Mouse (Mus musculus): ENCODE results near the gene Arl8b. TPM values are rescaled to one million over a fixed set of nuclear protein-coding genes. Genes with fewer than 3 reads are reported as not detected.

Gene Arl8b
- polyA plus RNA-seq, 1 experiment from 2014 or later: 71.6 TPM

- Histone ChIP-seq H3K4me3 (no peak overlapping the region), H3K4me1 (replicated peaks) (no peaks in the 10 kb centered on the region), H3K9ac (no peak overlapping the region), H3K4me2 (no peak overlapping the region), H3K27me3 (replicated peaks) (no peaks in the 10 kb centered on the region), H3K9me3 (replicated peaks) (no peaks in the 10 kb centered on the region), H3K27ac (ENCODE audit: poor library complexity, severe bottlenecking) (no peak overlapping the region), H3K36me3 (no peaks in the 10 kb centered on the region)
- ATAC-seq (ENCODE audit: insufficient number of reproducible peaks, low FRiP score): no peak
- WGBS: 70% methylated on average over 5 of the region's 5 CpGs
Measured at GRCm38 (mm10) chr6:108759698-108760039, 23.2 kb upstream of the Arl8b start.

DNA sequence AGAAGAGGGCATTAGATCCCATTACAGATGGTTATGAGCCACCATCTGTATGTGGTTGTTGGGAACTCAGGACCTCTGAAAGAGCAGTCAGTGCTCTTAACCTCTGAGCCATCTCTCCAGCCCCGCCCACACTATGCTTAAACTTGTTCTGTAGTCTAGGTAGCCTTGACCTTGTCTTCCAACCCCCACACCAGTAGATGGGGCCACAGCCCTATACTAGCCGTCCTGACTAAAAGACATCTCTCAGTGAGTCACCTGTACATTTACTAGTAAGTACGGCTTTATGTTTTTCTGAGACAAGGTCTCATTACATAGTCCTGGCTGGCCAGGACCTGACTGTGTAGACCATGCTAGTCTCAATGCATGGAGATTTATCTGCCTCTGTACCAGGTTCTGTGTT lies 12.0 kb upstream of the Arl8b start:
- Histone ChIP-seq H3K9me3 (replicated peaks) (no peaks in the 10 kb centered on the region), H3K27ac (ENCODE audit: poor library complexity, severe bottlenecking) (no peak overlapping the region), H3K36me3 (no peaks in the 10 kb centered on the region), H3K4me1 (replicated peaks) (no peaks in the 10 kb centered on the region), H3K27me3 (replicated peaks) (no peaks in the 10 kb centered on the region), H3K9ac (no peak overlapping the region), H3K4me2 (no peak overlapping the region), H3K4me3 (no peak overlapping the region)
- WGBS: 77% methylated on average over 3 of the region's 3 CpGs
- ATAC-seq (ENCODE audit: insufficient number of reproducible peaks, low FRiP score): no peak

DNA sequence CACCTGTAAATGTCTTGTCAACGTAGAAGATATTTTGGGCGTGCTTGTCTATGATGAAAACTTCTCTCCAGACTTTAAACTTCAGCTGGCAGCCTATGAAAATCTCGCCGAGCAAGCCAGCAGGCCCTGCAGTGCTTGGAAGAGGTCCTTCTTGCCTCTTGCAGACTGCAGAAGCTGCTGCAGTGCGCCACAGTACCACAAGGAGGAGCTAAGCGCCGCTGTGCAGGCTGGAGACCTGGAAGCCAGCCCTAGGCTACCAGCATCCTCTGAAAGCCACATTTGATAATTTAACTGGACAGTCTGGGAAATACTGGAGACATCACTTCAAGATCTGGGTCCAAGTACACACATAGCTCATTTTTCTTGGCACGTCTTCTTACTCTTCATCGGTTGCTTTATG lies 10.0 kb upstream of the Arl8b start:
- Histone ChIP-seq H3K9ac (no peak overlapping the region), H3K9me3 (replicated peaks) (no peaks in the 10 kb centered on the region), H3K4me2 (no peak overlapping the region), H3K27me3 (replicated peaks) (no peaks in the 10 kb centered on the region), H3K4me1 (replicated peaks) (no peaks in the 10 kb centered on the region), H3K4me3 (no peak overlapping the region), H3K36me3 (no peaks in the 10 kb centered on the region), H3K27ac (ENCODE audit: poor library complexity, severe bottlenecking) (no peak overlapping the region)
- ATAC-seq (ENCODE audit: insufficient number of reproducible peaks, low FRiP score): no peak
- 13% methylated on average over 9 of the region's 9 CpGs for WGBS

- Histone ChIP-seq H3K4me1 (replicated peaks) (no peaks in the 10 kb centered on the region), H3K27me3 (replicated peaks) (no peaks in the 10 kb centered on the region), H3K36me3 (no peaks in the 10 kb centered on the region), H3K4me3 (no peak overlapping the region), H3K4me2 (no peak overlapping the region), H3K27ac (ENCODE audit: poor library complexity, severe bottlenecking) (no peak overlapping the region), H3K9me3 (replicated peaks) (no peaks in the 10 kb centered on the region), H3K9ac (no peak overlapping the region)
- ATAC-seq (ENCODE audit: insufficient number of reproducible peaks, low FRiP score): no peak
- WGBS: 84% methylated on average over 6 of the region's 6 CpGs
Measured at GRCm38 (mm10) chr6:108773480-108773879, 9.4 kb upstream of the Arl8b start.

DNA sequence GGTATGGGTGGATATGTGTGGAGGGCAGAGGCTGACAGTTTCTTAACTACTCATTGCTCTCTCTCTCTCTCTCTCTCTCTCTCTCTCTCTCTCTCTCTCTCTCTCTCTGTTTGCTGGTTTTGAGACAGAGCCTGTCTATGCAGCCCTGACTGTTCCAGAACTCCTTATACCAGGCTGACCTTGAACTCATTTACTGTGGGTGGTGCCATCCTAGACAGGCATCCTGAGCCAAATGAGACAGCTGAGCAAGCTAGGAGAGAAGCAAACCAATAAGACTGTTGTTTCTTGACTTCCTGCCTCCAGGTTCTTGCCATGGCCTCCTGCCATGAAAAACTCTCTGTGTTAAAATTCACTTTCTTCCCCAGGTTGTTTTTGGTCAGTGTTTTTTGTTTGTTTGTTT lies 6.6 kb upstream of the Arl8b start:
- Histone ChIP-seq H3K4me2 (no peak overlapping the region), H3K36me3 (no peaks in the 10 kb centered on the region), H3K4me1 (replicated peaks) (no peaks in the 10 kb centered on the region), H3K27me3 (replicated peaks) (no peaks in the 10 kb centered on the region), H3K9me3 (replicated peaks) (no peaks in the 10 kb centered on the region), H3K27ac (ENCODE audit: poor library complexity, severe bottlenecking) (no peak overlapping the region), H3K9ac (no peak overlapping the region), H3K4me3 (no peak overlapping the region)
- ATAC-seq (ENCODE audit: insufficient number of reproducible peaks, low FRiP score): no peak

DNA sequence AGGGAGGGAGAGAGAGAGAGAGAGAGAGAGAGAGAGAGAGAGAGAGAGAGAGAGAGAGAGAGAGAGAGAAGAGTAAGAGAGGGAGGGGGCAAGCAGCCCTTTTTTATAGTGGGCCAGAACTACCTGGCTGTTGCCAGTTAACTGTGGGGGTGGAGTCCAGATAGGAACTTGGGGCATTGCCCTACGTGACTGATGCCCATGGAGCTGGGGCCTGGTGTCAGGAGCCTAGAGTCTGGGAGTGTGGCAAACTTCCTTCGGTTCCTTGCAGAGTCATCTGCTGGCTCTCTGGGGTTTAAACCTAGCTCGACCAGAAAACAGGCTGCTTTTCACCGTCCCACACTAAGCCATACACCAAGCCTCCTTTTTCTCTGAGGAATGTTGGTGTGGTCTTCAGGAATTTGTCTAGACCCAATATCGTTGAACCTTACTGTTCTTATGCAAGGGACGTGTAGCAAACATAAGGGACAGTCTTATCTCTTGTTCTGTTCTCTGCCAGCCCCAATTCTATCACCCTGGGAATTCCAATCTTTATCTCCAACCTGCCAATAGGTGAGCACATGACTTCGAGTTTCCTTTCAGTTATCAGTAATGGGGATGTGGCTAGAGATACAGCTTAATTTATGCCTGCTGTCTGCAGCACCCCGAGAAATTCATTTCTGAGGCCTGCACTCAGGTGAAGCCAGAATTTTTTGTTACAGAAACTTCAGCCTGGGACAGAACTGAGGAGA lies 5.2 kb upstream of the Arl8b start:
- Histone ChIP-seq H3K36me3 (no peaks in the 10 kb centered on the region), H3K9ac (no peak overlapping the region), H3K27ac (ENCODE audit: poor library complexity, severe bottlenecking) (no peak overlapping the region), H3K4me2 (no peak overlapping the region), H3K9me3 (replicated peaks) (no peaks in the 10 kb centered on the region), H3K4me3 (no peak overlapping the region), H3K27me3 (replicated peaks) (no peaks in the 10 kb centered on the region), H3K4me1 (replicated peaks) (no peaks in the 10 kb centered on the region)
- WGBS: 34% methylated on average over 8 of the region's 8 CpGs
- no peak for ATAC-seq (ENCODE audit: insufficient number of reproducible peaks, low FRiP score)

DNA sequence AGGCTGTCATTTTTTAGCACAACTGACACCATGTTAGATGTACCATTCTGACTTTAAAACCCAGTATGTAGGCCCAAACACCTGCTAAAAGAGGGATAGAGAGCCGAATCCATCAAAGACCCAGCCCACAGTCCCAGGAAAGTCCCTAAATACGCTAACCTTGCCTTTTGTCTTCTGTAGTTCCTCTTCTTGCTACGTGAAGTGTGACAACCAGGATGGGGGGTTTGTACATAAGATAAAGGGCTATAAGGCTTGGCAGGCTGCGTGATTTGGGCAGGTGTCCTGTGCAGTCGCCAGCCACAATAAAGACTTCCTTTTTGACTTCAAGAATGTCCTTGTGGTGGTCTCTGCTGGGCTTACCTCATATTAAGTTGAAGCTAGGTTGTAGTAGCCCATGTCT lies 4.5 kb upstream of the Arl8b start:
- H3K9me3 ChIP-seq (replicated peaks): no peaks in the 10 kb centered on the region
- no peak overlapping the region for H3K4me2 ChIP-seq
- H3K4me1 ChIP-seq (replicated peaks): no peaks in the 10 kb centered on the region
- H3K36me3 ChIP-seq: no peaks in the 10 kb centered on the region
- H3K27me3 ChIP-seq (replicated peaks): no peaks in the 10 kb centered on the region
- H3K4me3 ChIP-seq: no peak overlapping the region
- H3K9ac ChIP-seq: no peak overlapping the region
- no peak for ATAC-seq (ENCODE audit: insufficient number of reproducible peaks, low FRiP score)
- 65% methylated on average over 5 of the region's 5 CpGs for whole genome bisulfite sequencing
- H3K27ac ChIP-seq (ENCODE audit: poor library complexity, severe bottlenecking): no peak overlapping the region

DNA sequence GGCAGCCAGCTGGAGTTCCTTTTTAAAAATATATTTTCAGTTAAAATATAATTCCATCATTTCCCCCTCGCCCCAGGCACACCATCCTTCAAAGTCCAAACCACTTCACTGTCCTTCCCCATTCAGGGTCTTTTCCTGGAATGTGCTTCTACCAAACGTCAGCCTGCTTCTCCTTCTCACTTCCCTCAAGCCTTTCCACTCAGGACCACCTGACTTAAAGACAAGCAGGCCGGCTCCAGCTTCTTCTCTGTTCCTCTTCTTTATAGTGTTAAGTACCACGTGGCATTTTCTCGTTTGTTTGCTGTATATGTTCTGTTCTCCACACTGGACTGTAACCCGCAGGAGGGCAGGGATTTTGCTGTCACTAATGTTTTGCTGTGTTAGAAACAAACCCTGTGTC lies 1.0 kb upstream of the Arl8b start:
- no peak overlapping the region for H3K27ac ChIP-seq (ENCODE audit: poor library complexity, severe bottlenecking)
- H3K27me3 ChIP-seq (replicated peaks): no peaks in the 10 kb centered on the region
- H3K4me1 ChIP-seq (replicated peaks): peaks cover 16% of the 10 kb centered on the region
- no peaks in the 10 kb centered on the region for H3K9me3 ChIP-seq (replicated peaks)
- H3K36me3 ChIP-seq: no peaks in the 10 kb centered on the region
- no peak overlapping the region for H3K9ac ChIP-seq
- no peak overlapping the region for H3K4me3 ChIP-seq
- ATAC-seq (ENCODE audit: insufficient number of reproducible peaks, low FRiP score): no peak
- H3K4me2 ChIP-seq: no peak overlapping the region
- 57% methylated on average over 6 of the region's 6 CpGs for WGBS

DNA sequence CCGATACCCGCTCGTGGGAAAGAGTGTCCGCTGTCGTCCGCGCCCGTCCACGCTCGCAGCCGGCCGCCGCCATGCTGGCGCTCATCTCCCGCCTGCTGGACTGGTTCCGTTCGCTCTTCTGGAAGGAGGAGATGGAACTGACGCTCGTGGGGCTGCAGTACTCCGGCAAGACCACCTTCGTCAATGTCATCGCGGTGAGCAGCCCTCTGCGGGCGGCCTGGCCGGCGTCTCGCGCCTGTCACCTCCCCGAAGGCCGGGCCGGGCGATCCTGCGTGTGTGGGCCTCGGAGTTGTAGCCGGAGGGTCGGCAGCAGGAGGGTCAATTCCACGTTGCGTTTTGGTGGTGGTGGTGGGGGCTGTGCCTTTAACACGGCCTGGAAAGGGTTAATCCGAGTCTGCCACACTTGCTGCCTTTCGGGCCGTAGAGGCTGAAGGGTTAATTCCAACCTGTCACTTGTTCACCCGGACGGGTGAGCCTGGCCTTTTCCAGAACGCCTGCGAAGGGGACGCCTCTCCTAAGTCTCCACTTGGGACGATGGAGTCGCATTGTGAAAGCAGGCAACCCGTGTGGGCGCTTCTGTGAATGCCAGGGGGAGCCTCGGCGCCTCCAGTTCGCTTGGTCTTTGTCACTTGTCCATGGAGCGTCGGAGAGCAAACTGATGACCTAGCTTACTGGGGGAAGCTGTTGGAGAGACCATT lies 434 bp downstream of the Arl8b start:
- Histone ChIP-seq H3K9ac (peak overlapping the region; percentile 99), H3K4me3 (peak overlapping the region; percentile 99), H3K4me1 (replicated peaks) (peaks cover 16% of the 10 kb centered on the region), H3K4me2 (peak overlapping the region; percentile 86), H3K27ac (ENCODE audit: poor library complexity, severe bottlenecking) (peak overlapping the region; percentile 83), H3K36me3 (no peaks in the 10 kb centered on the region), H3K27me3 (replicated peaks) (no peaks in the 10 kb centered on the region), H3K9me3 (replicated peaks) (no peaks in the 10 kb centered on the region)
- under 1% methylated on average over 57 of the region's 57 CpGs for WGBS
- ATAC-seq (ENCODE audit: insufficient number of reproducible peaks, low FRiP score): peak; percentile 49

DNA sequence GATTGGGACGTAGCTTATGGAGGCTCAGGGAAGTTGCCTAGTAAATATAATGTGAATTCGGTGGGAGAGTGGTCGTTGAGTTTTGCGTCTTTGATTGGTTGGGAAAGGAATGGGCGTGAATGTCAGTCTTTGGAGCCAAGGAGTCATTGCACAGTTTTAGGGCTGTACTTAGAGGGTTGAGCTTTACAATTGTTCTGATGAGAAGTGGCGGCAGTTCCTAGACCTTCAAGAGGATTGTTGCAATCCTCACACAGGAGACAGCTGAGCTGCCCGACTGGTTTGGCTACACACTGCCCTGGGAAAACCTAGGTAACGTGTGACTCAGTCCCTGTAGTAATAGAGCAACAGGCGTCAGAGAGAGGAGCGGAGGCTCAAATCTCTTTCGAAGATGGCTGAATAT lies 1.2 kb downstream of the Arl8b start:
- Histone ChIP-seq H3K9me3 (replicated peaks) (no peaks in the 10 kb centered on the region), H3K27me3 (replicated peaks) (no peaks in the 10 kb centered on the region), H3K4me2 (peak overlapping the region; percentile 86), H3K4me1 (replicated peaks) (peaks cover 16% of the 10 kb centered on the region), H3K4me3 (peak overlapping the region; percentile 99), H3K36me3 (0 out of 2 replicates have a peak, but pooled peaks cover 1% of the 10 kb centered on the region), H3K9ac (peak overlapping the region; percentile 99), H3K27ac (ENCODE audit: poor library complexity, severe bottlenecking) (no peak overlapping the region; the same call in 1 of the 2 replicates)
- ATAC-seq (ENCODE audit: insufficient number of reproducible peaks, low FRiP score): no peak
- WGBS: 26% methylated on average over 11 of the region's 11 CpGs

DNA sequence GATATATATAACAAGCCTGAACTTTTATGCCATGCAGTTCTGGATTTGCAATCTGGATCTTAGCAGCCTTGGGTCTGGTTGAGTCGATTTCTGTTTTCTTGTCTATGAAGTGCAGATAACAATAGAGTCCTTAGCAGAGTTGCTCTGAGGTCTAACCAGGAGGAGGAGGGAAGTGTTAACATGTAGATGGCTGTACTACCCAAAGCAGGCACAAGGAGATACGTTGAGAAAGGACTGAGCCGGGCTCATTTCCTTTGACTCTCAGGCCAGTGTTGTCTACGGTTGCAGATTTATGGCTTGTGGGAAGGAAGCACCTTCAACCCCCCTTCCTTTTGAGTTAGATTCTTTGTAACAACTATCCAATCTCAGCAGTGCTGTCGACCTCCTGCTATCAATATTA lies 1.9 kb downstream of the Arl8b start:
- no peaks in the 10 kb centered on the region for H3K9me3 ChIP-seq (replicated peaks)
- peaks cover 16% of the 10 kb centered on the region for H3K4me1 ChIP-seq (replicated peaks)
- peak overlapping the region; percentile 86 for H3K4me2 ChIP-seq
- H3K27me3 ChIP-seq (replicated peaks): no peaks in the 10 kb centered on the region
- 41% methylated on average over 5 of the region's 5 CpGs for WGBS
- H3K9ac ChIP-seq: peak overlapping the region; percentile 99; the same call in 1 of the 2 replicates
- 0 out of 2 replicates have a peak, but pooled peaks cover 3% of the 10 kb centered on the region for H3K36me3 ChIP-seq
- no peak for ATAC-seq (ENCODE audit: insufficient number of reproducible peaks, low FRiP score)
- H3K4me3 ChIP-seq: peak overlapping the region; percentile 99
- H3K27ac ChIP-seq (ENCODE audit: poor library complexity, severe bottlenecking): no peak overlapping the region

Data from heart, embryonic 12.5 days (tissue).